Mouse (Mus musculus) cerebellum, adult 9-10 months (tissue): Measurements from ENCODE around the gene Tenm4.

Source experiments
- DNase-seq: peaks from one replicate; pipeline ENCODE4 v3.0.0; 2022

Gene Tenm4

GRCm38 (mm10) chr7:96790326-96790725 lies 619.3 kb downstream of the Tenm4 start:
- no peak for DNase-seq

GRCm38 (mm10) chr7:96792456-96793229 lies 621.6 kb downstream of the Tenm4 start:
- no peak for DNase-seq

GRCm38 (mm10) chr7:96796033-96796741 lies 625.1 kb downstream of the Tenm4 start:
- DNase-seq = peak; percentile 43

GRCm38 (mm10) chr7:96796788-96797485 lies 625.9 kb downstream of the Tenm4 start:
- peak; percentile 26 for DNase-seq

- no peak for DNase-seq
Measured at GRCm38 (mm10) chr7:96797716-96798332, 626.8 kb downstream of the Tenm4 start.

- DNase-seq = no peak
Measured at GRCm38 (mm10) chr7:96799816-96800215, 628.8 kb downstream of the Tenm4 start.

GRCm38 (mm10) chr7:96801368-96801767 lies 630.3 kb downstream of the Tenm4 start:
- no peak for DNase-seq

GRCm38 (mm10) chr7:96802216-96802615 lies 631.2 kb downstream of the Tenm4 start:
- no peak for DNase-seq

- DNase-seq = no peak
Measured at GRCm38 (mm10) chr7:96806561-96806960, 635.5 kb downstream of the Tenm4 start.

- DNase-seq = no peak
Measured at GRCm38 (mm10) chr7:96807281-96808058, 636.4 kb downstream of the Tenm4 start.

- no peak for DNase-seq
Measured at GRCm38 (mm10) chr7:96808059-96808646, 637.1 kb downstream of the Tenm4 start.

GRCm38 (mm10) chr7:96811691-96812090 lies 640.6 kb downstream of the Tenm4 start:
- no peak for DNase-seq

GRCm38 (mm10) chr7:96813036-96813435 lies 642.0 kb downstream of the Tenm4 start:
- DNase-seq = no peak

GRCm38 (mm10) chr7:96813497-96814400 lies 642.7 kb downstream of the Tenm4 start:
- no peak for DNase-seq

- no peak for DNase-seq
Measured at GRCm38 (mm10) chr7:96814581-96814980, 643.5 kb downstream of the Tenm4 start.

GRCm38 (mm10) chr7:96817030-96817674 lies 646.1 kb downstream of the Tenm4 start:
- DNase-seq = no peak

- no peak for DNase-seq
Measured at GRCm38 (mm10) chr7:96818236-96818916, 647.3 kb downstream of the Tenm4 start.

GRCm38 (mm10) chr7:96819538-96819937 lies 648.5 kb downstream of the Tenm4 start:
- no peak for DNase-seq

GRCm38 (mm10) chr7:96820343-96820742 lies 649.3 kb downstream of the Tenm4 start:
- no peak for DNase-seq

GRCm38 (mm10) chr7:96826101-96826500 lies 655.1 kb downstream of the Tenm4 start:
- DNase-seq = no peak
